Mouse (Mus musculus): ENCODE results near the gene Pfkl. TPM values are rescaled to one million over a fixed set of nuclear protein-coding genes. Genes with fewer than 3 reads are reported as not detected.

The Pfkl gene
- total and polyA plus RNA-seq, 2 experiments from 2014 or later: 98.5 to 166 TPM

- H3K36me3 ChIP-seq (ENCODE audit: insufficient read depth, low read length): no peaks in the 10 kb centered on the region
- 87% methylated on average over 4 of the region's 4 CpGs for WGBS
- no peak overlapping the region for H3K27ac ChIP-seq (ENCODE audit: low read depth, low read length)
Observed at GRCm38 (mm10) chr10:78046388-78046787, 36.5 kb upstream of the Pfkl start.

GRCm38 (mm10) chr10:78044531-78044930, 34.6 kb upstream of the Pfkl start:
- Histone ChIP-seq H3K27ac (ENCODE audit: low read depth, low read length) (no peak overlapping the region), H3K9me3 (ENCODE audit: low read length) (no peaks in the 10 kb centered on the region), H3K4me3 (ENCODE audit: low read depth, low read length) (no peak overlapping the region), H3K36me3 (ENCODE audit: insufficient read depth, low read length) (no peaks in the 10 kb centered on the region), H3K4me2 (ENCODE audit: low read depth, low read length, poor library complexity, severe bottlenecking) (no peak overlapping the region), H3K9ac (replicated peaks; ENCODE audit: low read length, poor library complexity, severe bottlenecking) (no peak overlapping the region), H3K27me3 (ENCODE audit: insufficient read depth, low read length) (no peaks in the 10 kb centered on the region), H3K4me1 (ENCODE audit: insufficient read depth, low read length) (no peaks in the 10 kb centered on the region)
- ATAC-seq (ENCODE audit: low FRiP score) (no peak), DNase-seq (ENCODE audit: low spot score) (no peak)
- no peak for TF ChIP-seq CTCF (IDR thresholded peaks at IDR 0.05)
- 73% methylated on average over 1 of the region's 1 CpGs for WGBS

More at GRCm38 (mm10) chr10:78046388-78046787, 36.5 kb upstream of the Pfkl start:
- ATAC-seq (ENCODE audit: low FRiP score): no peak
- no peak for TF ChIP-seq CTCF (IDR thresholded peaks at IDR 0.05)
- DNase-seq (ENCODE audit: low spot score): no peak
- H3K4me3 ChIP-seq (ENCODE audit: low read depth, low read length): no peak overlapping the region
- no peaks in the 10 kb centered on the region for H3K9me3 ChIP-seq (ENCODE audit: low read length)
- H3K4me1 ChIP-seq (ENCODE audit: insufficient read depth, low read length): no peaks in the 10 kb centered on the region
- H3K4me2 ChIP-seq (ENCODE audit: low read depth, low read length, poor library complexity, severe bottlenecking): no peak overlapping the region
- H3K27me3 ChIP-seq (ENCODE audit: insufficient read depth, low read length): no peaks in the 10 kb centered on the region
- H3K9ac ChIP-seq (replicated peaks; ENCODE audit: low read length, poor library complexity, severe bottlenecking): no peak overlapping the region

GRCm38 (mm10) chr10:78043406-78043836, 33.5 kb upstream of the Pfkl start, which contains the start of gene Aire:
Aire (minus strand) TSS chr10:78043610.
- peak; percentile 81 for TF ChIP-seq CTCF (IDR thresholded peaks at IDR 0.05)
- H3K27me3 ChIP-seq (ENCODE audit: insufficient read depth, low read length): no peaks in the 10 kb centered on the region
- H3K9me3 ChIP-seq (ENCODE audit: low read length): no peaks in the 10 kb centered on the region
- H3K4me1 ChIP-seq (ENCODE audit: insufficient read depth, low read length): no peaks in the 10 kb centered on the region
- no peak within 1 kb of the TSS for H3K27ac ChIP-seq (ENCODE audit: low read depth, low read length)
- 3% methylated on average over 26 of the region's 27 CpGs for WGBS
- H3K4me3 ChIP-seq (ENCODE audit: low read depth, low read length): peak within 1 kb of the TSS; percentile 28
- 0 out of 2 replicates have a peak within 1 kb of the TSS, but pooled peaks have one; percentile 14 for H3K9ac ChIP-seq (replicated peaks; ENCODE audit: low read length, poor library complexity, severe bottlenecking)
- ATAC-seq (ENCODE audit: low FRiP score) (peak; percentile 56; the same call in 1 of the 2 replicates), DNase-seq (ENCODE audit: low spot score) (peak; percentile 50)
- H3K4me2 ChIP-seq (ENCODE audit: low read depth, low read length, poor library complexity, severe bottlenecking): peak within 1 kb of the TSS; percentile 51
- no peaks in the 10 kb centered on the region for H3K36me3 ChIP-seq (ENCODE audit: insufficient read depth, low read length)

- 0 out of 2 replicates have a peak overlapping the region, but pooled peaks have one; percentile 14 for H3K9ac ChIP-seq (replicated peaks; ENCODE audit: low read length, poor library complexity, severe bottlenecking)
- H3K9me3 ChIP-seq (ENCODE audit: low read length): no peaks in the 10 kb centered on the region
- peak overlapping the region; percentile 28 for H3K4me3 ChIP-seq (ENCODE audit: low read depth, low read length)
- H3K4me1 ChIP-seq (ENCODE audit: insufficient read depth, low read length): no peaks in the 10 kb centered on the region
- peak overlapping the region; percentile 51 for H3K4me2 ChIP-seq (ENCODE audit: low read depth, low read length, poor library complexity, severe bottlenecking)
- no peak for TF ChIP-seq CTCF (IDR thresholded peaks at IDR 0.05)
- H3K27me3 ChIP-seq (ENCODE audit: insufficient read depth, low read length): no peaks in the 10 kb centered on the region
- peak; percentile 54; the same call in 1 of the 2 replicates for ATAC-seq (ENCODE audit: low FRiP score)
- WGBS: 59% methylated on average over 14 of the region's 14 CpGs
- H3K36me3 ChIP-seq (ENCODE audit: insufficient read depth, low read length): no peaks in the 10 kb centered on the region
- H3K27ac ChIP-seq (ENCODE audit: low read depth, low read length): no peak overlapping the region
- DNase-seq (ENCODE audit: low spot score): no peak
Observed at GRCm38 (mm10) chr10:78042697-78043405, 33.0 kb upstream of the Pfkl start.

GRCm38 (mm10) chr10:78042096-78042495, 32.2 kb upstream of the Pfkl start:
- H3K4me2 ChIP-seq (ENCODE audit: low read depth, low read length, poor library complexity, severe bottlenecking): no peak overlapping the region
- no peak overlapping the region for H3K4me3 ChIP-seq (ENCODE audit: low read depth, low read length)
- no peak for DNase-seq (ENCODE audit: low spot score)
- no peak for TF ChIP-seq CTCF (IDR thresholded peaks at IDR 0.05)
- H3K36me3 ChIP-seq (ENCODE audit: insufficient read depth, low read length): no peaks in the 10 kb centered on the region
- 90% methylated on average over 7 of the region's 7 CpGs for WGBS
- H3K9ac ChIP-seq (replicated peaks; ENCODE audit: low read length, poor library complexity, severe bottlenecking): no peak overlapping the region
- ATAC-seq (ENCODE audit: low FRiP score): no peak
- no peaks in the 10 kb centered on the region for H3K4me1 ChIP-seq (ENCODE audit: insufficient read depth, low read length)
- H3K27ac ChIP-seq (ENCODE audit: low read depth, low read length): no peak overlapping the region
- no peaks in the 10 kb centered on the region for H3K9me3 ChIP-seq (ENCODE audit: low read length)
- no peaks in the 10 kb centered on the region for H3K27me3 ChIP-seq (ENCODE audit: insufficient read depth, low read length)

GRCm38 (mm10) chr10:78041647-78042046, 31.8 kb upstream of the Pfkl start, which contains the start of gene Dnmt3l:
Dnmt3l (plus strand) TSS chr10:78041947.
- Histone ChIP-seq H3K36me3 (ENCODE audit: insufficient read depth, low read length) (no peaks in the 10 kb centered on the region), H3K4me2 (ENCODE audit: low read depth, low read length, poor library complexity, severe bottlenecking) (no peak within 1 kb of the TSS), H3K27me3 (ENCODE audit: insufficient read depth, low read length) (no peaks in the 10 kb centered on the region), H3K4me1 (ENCODE audit: insufficient read depth, low read length) (no peaks in the 10 kb centered on the region), H3K4me3 (ENCODE audit: low read depth, low read length) (no peak within 1 kb of the TSS), H3K9ac (replicated peaks; ENCODE audit: low read length, poor library complexity, severe bottlenecking) (no peak within 1 kb of the TSS), H3K27ac (ENCODE audit: low read depth, low read length) (no peak within 1 kb of the TSS), H3K9me3 (ENCODE audit: low read length) (no peaks in the 10 kb centered on the region)
- DNase-seq (ENCODE audit: low spot score) (no peak), ATAC-seq (ENCODE audit: low FRiP score) (no peak)
- 92% methylated on average over 5 of the region's 5 CpGs for WGBS
- TF ChIP-seq CTCF (IDR thresholded peaks at IDR 0.05): no peak

Data from midbrain, postnatal 0 days (tissue).